Mouse (Mus musculus) midbrain, embryonic 16.5 days (tissue): ENCODE results near the gene Ctsl. TPM values are rescaled to one million over a fixed set of nuclear protein-coding genes. Genes with fewer than 3 reads are reported as not detected.

Source experiments
- ATAC-seq: fragments of 200-750 bp; cut with Nextera tagmentation; 2 replicates; pipeline ENCODE4 v1.8.0; 2017; ENCODE audit warnings: moderate TSS enrichment
- H3K27ac ChIP-seq: fragments of 300-500 bp; sonication (generic); 2 replicates; pipeline ENCODE4 v1.5.1; 2014; ENCODE audit warnings: mild to moderate bottlenecking, low read length, mixed read lengths
- H3K27me3 ChIP-seq: fragments of 300-500 bp; sonication (generic); 2 replicates; pipeline ENCODE4 v1.6.1; 2014; ENCODE audit warnings: low read depth, low read length, mixed read lengths; ENCODE audit not compliant: control insufficient read depth, insufficient read depth
- H3K36me3 ChIP-seq: fragments of 300-500 bp; sonication (generic); 2 replicates; pipeline ENCODE4 v1.6.1; 2014; ENCODE audit warnings: mild to moderate bottlenecking, low read length, moderate library complexity, mixed read lengths; ENCODE audit not compliant: control insufficient read depth, insufficient read depth
- H3K4me1 ChIP-seq: fragments of 300-500 bp; sonication (generic); 2 replicates; pipeline ENCODE4 v1.6.1; 2014; ENCODE audit warnings: mild to moderate bottlenecking, low read length, mixed read lengths; ENCODE audit not compliant: control insufficient read depth, insufficient read depth
- H3K4me2 ChIP-seq: fragments of 300-500 bp; sonication (generic); 2 replicates; pipeline ENCODE4 v1.6.1; 2014; ENCODE audit warnings: mild to moderate bottlenecking, low read length, mixed read lengths
- H3K4me3 ChIP-seq: fragments of 300-500 bp; sonication (generic); 2 replicates; pipeline ENCODE4 v1.5.1; 2014; ENCODE audit warnings: low read depth, mild to moderate bottlenecking, low read length, moderate library complexity, mixed read lengths
- H3K9ac ChIP-seq: fragments of 300-500 bp; sonication (generic); 2 replicates; pipeline ENCODE4 v1.6.1; 2014; ENCODE audit warnings: low read depth, low read length, mixed read lengths
- H3K9me3 ChIP-seq: fragments of 300-500 bp; sonication (generic); replicated peaks from 2 replicates; pipeline ENCODE4 v1.6.1; 2014; ENCODE audit warnings: mild to moderate bottlenecking, low read length, mixed read lengths; ENCODE audit not compliant: control insufficient read depth, poor library complexity, severe bottlenecking
- WGBS: fragments of 180-500 bp; shearing (Covaris S2); extraction: QIAGEN DNeasy Blood & Tissue Kit; methylation state at CpG from one replicate; pipeline ENCODE4 v1.1.7; 2014; 5-methylcytosine and 5-hydroxymethylcytosine counted together
- polyA plus RNA-seq: library from polyadenylated mRNA; unstranded; fragments of >200 nt; fragmentation: Nextera tagmentation; extraction: Ambion mirVana; gene quantifications from 2 replicates; pipeline ENCODE4 v1.2.1, GENCODE M21; 2015

Ctsl gene
- polyA plus RNA-seq, 1 experiment from 2014 or later = 163 TPM

GRCm38 (mm10) chr13:64335546-64336132, 35.1 kb downstream of the Ctsl start:
- Histone ChIP-seq H3K4me3 (no peak overlapping the region), H3K4me1 (no peaks in the 10 kb centered on the region), H3K27me3 (no peaks in the 10 kb centered on the region), H3K9me3 (no peaks in the 10 kb centered on the region), H3K9ac (no peak overlapping the region), H3K36me3 (no peaks in the 10 kb centered on the region), H3K27ac (no peak overlapping the region), H3K4me2 (no peak overlapping the region)
- WGBS = 69% methylated on average over 4 of the region's 4 CpGs
- no peak for ATAC-seq

GRCm38 (mm10) chr13:64333102-64333501, 37.6 kb downstream of the Ctsl start:
- H3K4me2 ChIP-seq = no peak overlapping the region
- WGBS = 93% methylated on average over 3 of the region's 3 CpGs
- H3K4me3 ChIP-seq = no peak overlapping the region
- no peaks in the 10 kb centered on the region for H3K36me3 ChIP-seq
- H3K9me3 ChIP-seq = no peaks in the 10 kb centered on the region
- H3K27me3 ChIP-seq = no peaks in the 10 kb centered on the region
- no peak for ATAC-seq
- H3K4me1 ChIP-seq = no peaks in the 10 kb centered on the region
- H3K9ac ChIP-seq = no peak overlapping the region
- no peak overlapping the region for H3K27ac ChIP-seq

GRCm38 (mm10) chr13:64332321-64332720, 38.4 kb downstream of the Ctsl start:
- Histone ChIP-seq H3K4me2 (no peak overlapping the region), H3K27me3 (no peaks in the 10 kb centered on the region), H3K27ac (no peak overlapping the region), H3K9ac (no peak overlapping the region), H3K4me3 (no peak overlapping the region), H3K4me1 (no peaks in the 10 kb centered on the region), H3K9me3 (no peaks in the 10 kb centered on the region), H3K36me3 (no peaks in the 10 kb centered on the region)
- WGBS = 87% methylated on average over 6 of the region's 6 CpGs
- no peak for ATAC-seq

- Histone ChIP-seq H3K36me3 (no peaks in the 10 kb centered on the region), H3K27me3 (no peaks in the 10 kb centered on the region), H3K27ac (no peak overlapping the region), H3K9me3 (no peaks in the 10 kb centered on the region), H3K4me1 (no peaks in the 10 kb centered on the region), H3K4me3 (no peak overlapping the region), H3K9ac (no peak overlapping the region), H3K4me2 (no peak overlapping the region)
- ATAC-seq = no peak
- 86% methylated on average over 8 of the region's 8 CpGs for WGBS
Measured at GRCm38 (mm10) chr13:64322561-64323281, 48.0 kb downstream of the Ctsl start.

DNA sequence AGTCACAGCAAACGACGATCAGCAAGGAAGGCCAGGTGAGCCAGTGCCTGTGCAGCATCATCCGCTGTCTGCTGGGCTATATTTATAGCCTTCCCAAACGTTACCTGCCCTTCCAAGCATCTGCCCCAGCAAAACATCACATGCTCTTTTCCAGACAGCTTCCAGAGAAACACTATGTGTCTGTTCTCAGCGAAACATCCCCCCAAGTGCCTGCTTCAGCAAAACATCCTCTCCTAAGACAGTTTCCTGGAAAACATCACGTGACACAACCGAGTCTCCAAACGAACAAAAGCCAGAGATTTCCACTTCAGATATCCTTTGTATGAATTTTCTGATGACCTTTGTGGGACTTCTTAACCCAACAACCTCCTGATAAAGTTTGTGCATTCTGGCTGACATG, 50.4 kb downstream of the Ctsl start:
- 87% methylated on average over 8 of the region's 8 CpGs for WGBS
- H3K9ac ChIP-seq = no peak overlapping the region
- H3K4me3 ChIP-seq = no peak overlapping the region
- H3K27ac ChIP-seq = no peak overlapping the region
- ATAC-seq = no peak
- no peak overlapping the region for H3K4me2 ChIP-seq
- H3K9me3 ChIP-seq = no peaks in the 10 kb centered on the region
- H3K4me1 ChIP-seq = 0 out of 2 replicates have a peak, but pooled peaks cover 2% of the 10 kb centered on the region
- H3K36me3 ChIP-seq = no peaks in the 10 kb centered on the region
- H3K27me3 ChIP-seq = no peaks in the 10 kb centered on the region

- Histone ChIP-seq H3K27ac (no peak overlapping the region), H3K4me1 (0 out of 2 replicates have a peak, but pooled peaks cover 2% of the 10 kb centered on the region), H3K9me3 (no peaks in the 10 kb centered on the region), H3K27me3 (no peaks in the 10 kb centered on the region), H3K4me2 (no peak overlapping the region), H3K36me3 (no peaks in the 10 kb centered on the region), H3K9ac (no peak overlapping the region), H3K4me3 (no peak overlapping the region)
- no peak for ATAC-seq
Measured at GRCm38 (mm10) chr13:64319782-64320181, 50.9 kb downstream of the Ctsl start.

GRCm38 (mm10) chr13:64318355-64318754, 52.3 kb downstream of the Ctsl start:
- ATAC-seq = no peak
- 48% methylated on average over 2 of the region's 2 CpGs for WGBS

DNA sequence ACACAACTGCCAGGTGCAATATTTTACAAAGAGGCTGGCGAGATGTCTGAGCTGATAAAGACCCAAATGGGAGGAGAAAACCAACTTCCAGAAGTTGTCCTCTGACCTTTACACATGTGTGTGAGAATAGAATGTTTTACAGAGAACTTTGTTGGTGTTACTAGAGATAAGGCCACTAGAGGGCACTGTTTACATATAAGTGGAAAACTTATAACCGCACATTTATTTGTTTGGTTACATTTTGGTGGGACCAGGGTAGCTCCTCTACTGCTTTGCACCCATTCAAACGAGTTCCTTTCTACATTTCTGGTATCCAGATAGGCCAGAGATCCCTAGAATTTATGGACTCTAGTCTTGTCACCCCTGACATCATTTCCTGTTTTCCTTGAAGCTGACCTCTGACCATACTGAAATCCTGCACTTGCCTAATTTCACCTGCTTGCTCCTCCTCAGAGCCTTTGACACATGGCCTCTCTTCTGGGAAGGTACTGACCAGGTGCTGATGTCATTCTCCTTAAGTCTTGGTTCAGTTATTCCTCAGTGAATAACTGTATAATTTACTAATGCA, 55.1 kb downstream of the Ctsl start:
- no peaks in the 10 kb centered on the region for H3K36me3 ChIP-seq
- WGBS = 2% methylated on average over 3 of the region's 3 CpGs

More at GRCm38 (mm10) chr13:64318355-64318754, 52.3 kb downstream of the Ctsl start:
- Histone ChIP-seq H3K27me3 (no peaks in the 10 kb centered on the region), H3K4me3 (no peak overlapping the region), H3K4me1 (0 out of 2 replicates have a peak, but pooled peaks cover 2% of the 10 kb centered on the region), H3K36me3 (no peaks in the 10 kb centered on the region), H3K9ac (no peak overlapping the region), H3K27ac (no peak overlapping the region), H3K4me2 (no peak overlapping the region), H3K9me3 (no peaks in the 10 kb centered on the region)

DNA sequence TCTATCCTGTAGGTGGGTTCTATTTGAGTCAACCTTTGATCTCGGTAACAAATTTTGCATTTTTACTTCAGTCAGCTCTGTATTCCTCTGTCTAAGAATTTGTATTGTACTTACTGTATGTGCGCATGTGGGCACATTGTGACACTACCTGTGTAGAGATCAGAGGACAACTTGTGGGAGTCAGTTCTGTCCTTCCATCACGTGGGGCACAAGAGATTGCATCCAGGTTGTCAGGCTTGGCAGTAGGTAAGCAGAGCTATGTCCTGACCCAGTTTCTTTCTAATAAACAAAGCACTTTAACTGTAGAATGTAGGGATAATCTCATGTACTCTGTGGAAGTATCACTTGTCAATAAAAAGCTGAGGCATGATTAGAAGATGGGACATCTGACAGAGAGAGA, 56.6 kb downstream of the Ctsl start:
- Histone ChIP-seq H3K36me3 (no peaks in the 10 kb centered on the region), H3K9ac (no peak overlapping the region), H3K4me3 (no peak overlapping the region), H3K9me3 (no peaks in the 10 kb centered on the region), H3K27me3 (no peaks in the 10 kb centered on the region), H3K27ac (no peak overlapping the region), H3K4me1 (peaks cover 8% of the 10 kb centered on the region), H3K4me2 (no peak overlapping the region)
- WGBS = 75% methylated on average over 3 of the region's 3 CpGs
- ATAC-seq = no peak

More for the DNA sequence above, 55.1 kb downstream of the Ctsl start:
- Histone ChIP-seq H3K4me3 (no peak overlapping the region), H3K27me3 (no peaks in the 10 kb centered on the region), H3K9me3 (no peaks in the 10 kb centered on the region), H3K27ac (no peak overlapping the region), H3K4me1 (peaks cover 8% of the 10 kb centered on the region), H3K4me2 (no peak overlapping the region), H3K9ac (no peak overlapping the region)
- no peak for ATAC-seq
